Mouse (Mus musculus) stomach, embryonic 14.5 days (tissue): ENCODE results near the gene Erbb3. TPM values are rescaled to one million over a fixed set of nuclear protein-coding genes. Genes with fewer than 3 reads are reported as not detected.
A peak's percentile ranks its signal among the peaks of the same experiment; 100 is the strongest.
"Not testable (repeated sequence)": the region's sequence is repeated elsewhere in the genome, so short reads cannot be mapped to it uniquely, and the experiment has no call there.

ENCODE experiments used
- ATAC-seq: fragments of 200-750 bp; cut with Nextera tagmentation; 2 replicates; pipeline ENCODE4 v1.8.0; 2017; ENCODE audit warnings: low read depth, moderate TSS enrichment; ENCODE audit not compliant: insufficient number of reproducible peaks, insufficient read depth, low FRiP score
- H3K27ac ChIP-seq: fragments of 300-500 bp; sonication (generic); 2 replicates; pipeline ENCODE4 v1.5.1; 2014; ENCODE audit warnings: mild to moderate bottlenecking, low read length, moderate library complexity, mixed read lengths
- H3K27me3 ChIP-seq: fragments of 300-500 bp; sonication (generic); 2 replicates; pipeline ENCODE4 v1.6.1; 2014; ENCODE audit warnings: low read length, control low read depth, mixed read lengths; ENCODE audit not compliant: control insufficient read depth, insufficient read depth
- H3K36me3 ChIP-seq: fragments of 300-500 bp; sonication (generic); 2 replicates; pipeline ENCODE4 v1.6.1; 2014; ENCODE audit warnings: mild to moderate bottlenecking, control low read depth, low read length, moderate library complexity, mixed read lengths; ENCODE audit not compliant: control insufficient read depth, insufficient read depth
- H3K4me1 ChIP-seq: fragments of 300-500 bp; sonication (generic); 2 replicates; pipeline ENCODE4 v1.6.1; 2014; ENCODE audit warnings: low read length, control low read depth, mixed read lengths; ENCODE audit not compliant: control insufficient read depth, insufficient read depth
- H3K4me2 ChIP-seq: fragments of 300-500 bp; sonication (generic); replicated peaks from 2 replicates; pipeline ENCODE4 v1.6.1; 2014; ENCODE audit warnings: low read depth, low read length, control low read depth
- H3K4me3 ChIP-seq: fragments of 300-500 bp; sonication (generic); 2 replicates; pipeline ENCODE4 v1.5.1; 2014; ENCODE audit warnings: low read depth, low read length, control low read depth
- H3K9ac ChIP-seq: fragments of 300-500 bp; sonication (generic); replicated peaks from 2 replicates; pipeline ENCODE4 v1.6.1; 2014; ENCODE audit warnings: low read depth, mild to moderate bottlenecking, control low read depth, low read length, moderate library complexity, mixed read lengths
- H3K9me3 ChIP-seq: fragments of 300-500 bp; sonication (generic); 2 replicates; pipeline ENCODE4 v1.6.1; 2016; ENCODE audit warnings: low read depth, low read length, control low read depth; ENCODE audit not compliant: control insufficient read depth
- WGBS: fragments of 180-500 bp; shearing (Covaris S2); extraction: QIAGEN DNeasy Blood & Tissue Kit; methylation state at CpG from one replicate; pipeline ENCODE4 v1.1.7; 2014; 5-methylcytosine and 5-hydroxymethylcytosine counted together
- polyA plus RNA-seq: library from polyadenylated mRNA; unstranded; fragments of >200 nt; fragmentation: Nextera tagmentation; extraction: Ambion mirVana; gene quantifications from 2 replicates; pipeline ENCODE4 v1.2.1, GENCODE M21; 2014

Gene Erbb3
- polyA plus RNA-seq, 1 experiment from 2014 or later: 27.1 TPM

GRCm38 (mm10) chr10:128615798-128616448 is 26.5 kb upstream of the Erbb3 start:
- H3K4me3 ChIP-seq, H3K27ac ChIP-seq, H3K9me3 ChIP-seq, H3K36me3 ChIP-seq, H3K9ac ChIP-seq, H3K4me2 ChIP-seq, H3K27me3 ChIP-seq, ATAC-seq, H3K4me1 ChIP-seq: not testable (repeated sequence)
- 83% methylated on average over 6 of the region's 7 CpGs for WGBS

GRCm38 (mm10) chr10:128614934-128615333 is 25.5 kb upstream of the Erbb3 start:
- no peak for ATAC-seq
- Histone ChIP-seq H3K4me1 (no peaks in the 10 kb centered on the region), H3K27ac (no peak overlapping the region)

GRCm38 (mm10) chr10:128613820-128614219 is 24.4 kb upstream of the Erbb3 start:
- not testable (repeated sequence) for ATAC-seq, H3K27ac ChIP-seq
- WGBS: 66% methylated on average over 4 of the region's 4 CpGs

More at GRCm38 (mm10) chr10:128614934-128615333, 25.5 kb upstream of the Erbb3 start:
- no peaks in the 10 kb centered on the region for H3K27me3 ChIP-seq
- WGBS: 51% methylated on average over 3 of the region's 3 CpGs
- no peaks in the 10 kb centered on the region for H3K36me3 ChIP-seq
- H3K9me3 ChIP-seq: no peaks in the 10 kb centered on the region
- H3K4me3 ChIP-seq: no peak overlapping the region
- no peak overlapping the region for H3K9ac ChIP-seq
- no peak overlapping the region for H3K4me2 ChIP-seq

GRCm38 (mm10) chr10:128613154-128613440 is 23.6 kb upstream of the Erbb3 start:
- H3K27me3 ChIP-seq: no peaks in the 10 kb centered on the region
- no peak overlapping the region for H3K4me3 ChIP-seq
- H3K9me3 ChIP-seq: no peaks in the 10 kb centered on the region
- H3K4me1 ChIP-seq: no peaks in the 10 kb centered on the region
- no peak overlapping the region for H3K4me2 ChIP-seq
- no peak overlapping the region for H3K27ac ChIP-seq
- WGBS: 40% methylated on average over 6 of the region's 6 CpGs
- ATAC-seq: no peak
- H3K9ac ChIP-seq: no peak overlapping the region
- no peaks in the 10 kb centered on the region for H3K36me3 ChIP-seq

More at GRCm38 (mm10) chr10:128613820-128614219, 24.4 kb upstream of the Erbb3 start:
- H3K9me3 ChIP-seq, H3K4me1 ChIP-seq, H3K4me2 ChIP-seq, H3K27me3 ChIP-seq, H3K9ac ChIP-seq, H3K36me3 ChIP-seq, H3K4me3 ChIP-seq: not testable (repeated sequence)

- H3K27ac ChIP-seq: no peak overlapping the region
- H3K4me3 ChIP-seq: no peak overlapping the region
- no peaks in the 10 kb centered on the region for H3K27me3 ChIP-seq
- H3K4me1 ChIP-seq: no peaks in the 10 kb centered on the region
- no peak overlapping the region for H3K4me2 ChIP-seq
- 15% methylated on average over 16 of the region's 16 CpGs for WGBS
- no peaks in the 10 kb centered on the region for H3K36me3 ChIP-seq
- ATAC-seq: 0 out of 2 replicates have a peak, but pooled peaks have one; percentile 74
- no peak overlapping the region for H3K9ac ChIP-seq
- H3K9me3 ChIP-seq: no peaks in the 10 kb centered on the region
Measured at GRCm38 (mm10) chr10:128612433-128613153, 23.1 kb upstream of the Erbb3 start.

GRCm38 (mm10) chr10:128606483-128606882 is 17.0 kb upstream of the Erbb3 start:
- no peaks in the 10 kb centered on the region for H3K9me3 ChIP-seq
- no peaks in the 10 kb centered on the region for H3K27me3 ChIP-seq
- H3K27ac ChIP-seq: no peak overlapping the region
- H3K4me2 ChIP-seq: no peak overlapping the region
- no peak for ATAC-seq
- H3K36me3 ChIP-seq: no peaks in the 10 kb centered on the region
- H3K4me3 ChIP-seq: no peak overlapping the region
- H3K9ac ChIP-seq: no peak overlapping the region
- WGBS: 41% methylated on average over 2 of the region's 2 CpGs
- H3K4me1 ChIP-seq: no peaks in the 10 kb centered on the region

GRCm38 (mm10) chr10:128602470-128603128 is 13.1 kb upstream of the Erbb3 start:
- no peaks in the 10 kb centered on the region for H3K4me1 ChIP-seq
- H3K4me2 ChIP-seq: no peak overlapping the region
- H3K9ac ChIP-seq: no peak overlapping the region
- no peaks in the 10 kb centered on the region for H3K36me3 ChIP-seq
- 79% methylated on average over 4 of the region's 4 CpGs for WGBS
- ATAC-seq: no peak
- H3K4me3 ChIP-seq: no peak overlapping the region
- no peaks in the 10 kb centered on the region for H3K9me3 ChIP-seq
- H3K27me3 ChIP-seq: no peaks in the 10 kb centered on the region
- H3K27ac ChIP-seq: no peak overlapping the region

GRCm38 (mm10) chr10:128601499-128601898 is 12.0 kb upstream of the Erbb3 start:
- no peak overlapping the region for H3K9ac ChIP-seq
- H3K36me3 ChIP-seq: no peaks in the 10 kb centered on the region
- no peak overlapping the region for H3K4me3 ChIP-seq
- no peak for ATAC-seq
- H3K9me3 ChIP-seq: no peaks in the 10 kb centered on the region
- no peaks in the 10 kb centered on the region for H3K27me3 ChIP-seq
- H3K4me2 ChIP-seq: no peak overlapping the region
- H3K4me1 ChIP-seq: no peaks in the 10 kb centered on the region
- H3K27ac ChIP-seq: no peak overlapping the region
- WGBS: 77% methylated on average over 1 of the region's 1 CpGs
